Mouse (Mus musculus) gastrocnemius, adult 18-20 months (tissue): ENCODE measurements around the gene Gm21258. TPM values are rescaled to one million over a fixed set of nuclear protein-coding genes. Genes with fewer than 3 reads are reported as not detected.
"Not testable (repeated sequence)": the region's sequence is repeated elsewhere in the genome, so short reads cannot be mapped to it uniquely, and the experiment has no call there.

ENCODE experiments used
- DNase-seq: peaks from one replicate; pipeline ENCODE4 v3.0.0; 2021; ENCODE audit warnings: low spot score
- long read RNA-seq, 2 experiments: library from polyadenylated mRNA; stranded (forward); transcript quantifications; one replicate each; pipeline ENCODE4 v2.0.0; 2021
- total RNA-seq, 2 experiments: library from RNA; stranded (reverse); gene quantifications; 2 replicates each; pipeline ENCODE4 v1.2.3; 2021

Gene Gm21258
- not detected for total RNA-seq
- long read RNA-seq, experiment 1 = 0 reads
- long read RNA-seq, experiment 2 = 0 reads

GRCm38 (mm10) chrY:52779740-52780139 lies at the start of gene Gm21258:
Gene Gm21258 (plus strand): TSS chrY:52780040.
- not testable (repeated sequence) for DNase-seq
